Mouse (Mus musculus): Measurements from ENCODE around the gene Tph2. TPM values are rescaled to one million over a fixed set of nuclear protein-coding genes. Genes with fewer than 3 reads are reported as not detected.
"Not testable (repeated sequence)": the region's sequence is repeated elsewhere in the genome, so short reads cannot be mapped to it uniquely, and the experiment has no call there.

The Tph2 gene
- polyA plus RNA-seq, 1 experiment from 2014 or later, result 8.6 TPM

DNA sequence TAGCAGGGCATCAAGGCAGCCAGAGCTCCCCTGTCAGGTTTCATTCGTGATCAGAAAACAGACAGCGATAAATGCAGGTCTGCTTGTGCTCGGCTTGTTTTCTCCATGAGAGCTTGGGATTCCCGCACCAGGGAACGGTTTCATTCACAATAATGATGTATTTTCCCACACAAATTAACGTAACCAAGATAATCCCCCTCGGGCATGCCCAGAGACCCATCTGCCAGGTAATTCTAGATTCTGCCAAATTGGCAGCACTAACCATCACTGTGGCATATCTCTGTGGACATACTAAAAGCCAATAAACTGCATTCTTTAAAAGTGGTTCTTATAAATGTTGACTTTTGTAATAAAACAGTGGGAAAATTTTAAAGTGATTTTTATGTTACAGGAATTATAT lies 6.4 kb upstream of the Tph2 start:
- peak; percentile 67; the same call in 1 of the 2 replicates for ATAC-seq
- no peak overlapping the region for H3K9ac ChIP-seq (ENCODE audit: low read depth, low read length)
- no peak overlapping the region for H3K4me3 ChIP-seq (ENCODE audit: low read depth, low read length)
- peak overlapping the region; percentile 2; the same call in 1 of the 2 replicates for H3K4me2 ChIP-seq (ENCODE audit: low read length)
- no peaks in the 10 kb centered on the region for H3K9me3 ChIP-seq (replicated peaks; ENCODE audit: control insufficient read depth, low read length, poor library complexity, severe bottlenecking)
- peaks cover 2% of the 10 kb centered on the region; the same call in 1 of the 2 replicates for H3K4me1 ChIP-seq (ENCODE audit: control insufficient read depth, insufficient read depth, low read length)
- H3K27ac ChIP-seq (ENCODE audit: low read length), result no peak overlapping the region
- no peaks in the 10 kb centered on the region for H3K36me3 ChIP-seq (ENCODE audit: control insufficient read depth, insufficient read depth, low read length)
- no peaks in the 10 kb centered on the region for H3K27me3 ChIP-seq (ENCODE audit: control insufficient read depth, insufficient read depth, low read depth, low read length)
- WGBS, result 58% methylated on average over 7 of the region's 7 CpGs

DNA sequence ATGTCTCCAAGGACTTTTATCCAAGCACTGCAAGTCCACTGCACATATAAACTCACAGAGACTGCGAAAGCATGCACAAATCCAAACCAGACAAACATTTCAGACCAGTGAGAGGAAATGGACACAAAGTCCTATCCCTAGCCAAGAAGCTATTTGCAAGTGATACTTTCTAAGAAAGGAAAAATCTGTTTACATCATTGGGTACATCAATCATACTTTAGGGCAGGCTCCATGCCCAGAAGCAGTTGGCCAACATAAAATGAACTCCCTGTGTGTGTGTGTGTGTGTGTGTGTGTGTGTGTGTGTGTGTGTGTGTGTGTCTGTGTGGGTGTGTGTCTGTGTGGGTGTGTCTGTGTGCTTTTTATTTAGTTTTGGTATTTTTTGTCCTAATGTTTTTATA lies 2.6 kb upstream of the Tph2 start:
- Histone ChIP-seq H3K4me1 (ENCODE audit: control insufficient read depth, insufficient read depth, low read length) (peaks cover 2% of the 10 kb centered on the region; the same call in 1 of the 2 replicates), H3K27ac (ENCODE audit: low read length) (no peak overlapping the region), H3K27me3 (ENCODE audit: control insufficient read depth, insufficient read depth, low read depth, low read length) (no peaks in the 10 kb centered on the region), H3K9ac (ENCODE audit: low read depth, low read length) (no peak overlapping the region), H3K4me3 (ENCODE audit: low read depth, low read length) (no peak overlapping the region), H3K36me3 (ENCODE audit: control insufficient read depth, insufficient read depth, low read length) (no peaks in the 10 kb centered on the region), H3K9me3 (replicated peaks; ENCODE audit: control insufficient read depth, low read length, poor library complexity, severe bottlenecking) (no peaks in the 10 kb centered on the region), H3K4me2 (ENCODE audit: low read length) (no peak overlapping the region)
- ATAC-seq, result no peak
- WGBS, result 81% methylated on average over 1 of the region's 1 CpGs

DNA sequence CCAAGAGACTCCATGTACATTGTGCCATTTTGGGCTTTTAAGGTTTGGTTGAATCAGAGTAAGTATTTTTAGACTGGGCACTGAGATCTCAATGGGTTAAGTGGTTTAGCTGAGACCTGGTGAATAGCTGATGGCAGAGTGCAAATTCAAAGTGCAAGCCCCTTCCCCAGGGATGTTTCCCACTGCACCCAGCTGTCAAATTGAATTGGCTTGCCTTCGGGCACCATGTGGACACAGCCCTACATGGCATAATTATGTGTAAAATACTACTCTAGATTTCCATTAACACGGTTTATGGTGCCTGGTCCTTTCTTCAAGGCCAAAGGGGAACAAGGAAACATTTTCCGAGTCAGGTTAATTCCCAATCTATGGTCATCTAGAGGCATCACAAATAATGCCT lies 3.8 kb downstream of the Tph2 start:
- Histone ChIP-seq H3K36me3 (ENCODE audit: control insufficient read depth, insufficient read depth, low read length) (no peaks in the 10 kb centered on the region), H3K4me3 (ENCODE audit: low read depth, low read length) (no peak overlapping the region), H3K9me3 (replicated peaks; ENCODE audit: control insufficient read depth, low read length, poor library complexity, severe bottlenecking) (no peaks in the 10 kb centered on the region), H3K27me3 (ENCODE audit: control insufficient read depth, insufficient read depth, low read depth, low read length) (no peaks in the 10 kb centered on the region), H3K4me1 (ENCODE audit: control insufficient read depth, insufficient read depth, low read length) (no peaks in the 10 kb centered on the region), H3K9ac (ENCODE audit: low read depth, low read length) (no peak overlapping the region), H3K27ac (ENCODE audit: low read length) (no peak overlapping the region), H3K4me2 (ENCODE audit: low read length) (no peak overlapping the region)
- 22% methylated on average over 3 of the region's 3 CpGs for WGBS
- 0 out of 2 replicates have a peak, but pooled peaks have one; percentile 43 for ATAC-seq

- H3K27ac ChIP-seq (ENCODE audit: low read length); H3K4me2 ChIP-seq (ENCODE audit: low read length); H3K36me3 ChIP-seq (ENCODE audit: control insufficient read depth, insufficient read depth, low read length); H3K9ac ChIP-seq (ENCODE audit: low read depth, low read length); H3K27me3 ChIP-seq (ENCODE audit: control insufficient read depth, insufficient read depth, low read depth, low read length); ATAC-seq; H3K4me3 ChIP-seq (ENCODE audit: low read depth, low read length); H3K9me3 ChIP-seq (replicated peaks; ENCODE audit: control insufficient read depth, low read length, poor library complexity, severe bottlenecking); H3K4me1 ChIP-seq (ENCODE audit: control insufficient read depth, insufficient read depth, low read length): not testable (repeated sequence)
- 70% methylated on average over 6 of the region's 6 CpGs for WGBS
Observed at GRCm38 (mm10) chr10:115178019-115178418, 6.8 kb downstream of the Tph2 start.

DNA sequence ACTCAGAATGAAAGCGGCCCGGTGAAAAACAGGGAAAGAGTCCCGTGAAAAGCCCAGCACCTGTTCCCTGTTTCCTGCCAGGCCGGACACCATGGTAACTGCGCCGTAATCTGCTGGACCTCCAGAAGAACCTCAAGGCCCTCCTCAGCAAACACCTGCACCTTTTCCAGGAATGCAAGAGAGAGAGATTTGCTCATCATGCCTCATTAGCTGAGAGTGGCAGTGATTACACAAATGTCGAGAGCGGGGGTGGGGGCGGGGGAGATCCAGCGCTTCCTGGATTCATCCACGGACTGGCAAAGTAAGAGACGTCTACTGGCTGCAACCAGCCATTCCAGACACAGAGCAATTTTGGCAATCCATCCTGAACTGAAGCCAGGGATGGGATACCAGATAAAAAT lies 9.2 kb downstream of the Tph2 start:
- no peaks in the 10 kb centered on the region for H3K27me3 ChIP-seq (ENCODE audit: control insufficient read depth, insufficient read depth, low read depth, low read length)
- no peak overlapping the region for H3K9ac ChIP-seq (ENCODE audit: low read depth, low read length)
- H3K4me1 ChIP-seq (ENCODE audit: control insufficient read depth, insufficient read depth, low read length), result no peaks in the 10 kb centered on the region
- H3K27ac ChIP-seq (ENCODE audit: low read length), result no peak overlapping the region
- no peak overlapping the region for H3K4me3 ChIP-seq (ENCODE audit: low read depth, low read length)
- peak overlapping the region; percentile 5; the same call in 1 of the 2 replicates for H3K4me2 ChIP-seq (ENCODE audit: low read length)
- no peak for ATAC-seq
- H3K9me3 ChIP-seq (replicated peaks; ENCODE audit: control insufficient read depth, low read length, poor library complexity, severe bottlenecking), result no peaks in the 10 kb centered on the region
- WGBS, result 50% methylated on average over 12 of the region's 12 CpGs
- H3K36me3 ChIP-seq (ENCODE audit: control insufficient read depth, insufficient read depth, low read length), result no peaks in the 10 kb centered on the region

- no peaks in the 10 kb centered on the region for H3K36me3 ChIP-seq (ENCODE audit: control insufficient read depth, insufficient read depth, low read length)
- H3K4me1 ChIP-seq (ENCODE audit: control insufficient read depth, insufficient read depth, low read length), result no peaks in the 10 kb centered on the region
- no peak overlapping the region for H3K27ac ChIP-seq (ENCODE audit: low read length)
- no peak for ATAC-seq
- H3K9ac ChIP-seq (ENCODE audit: low read depth, low read length), result no peak overlapping the region
- no peaks in the 10 kb centered on the region for H3K9me3 ChIP-seq (replicated peaks; ENCODE audit: control insufficient read depth, low read length, poor library complexity, severe bottlenecking)
- H3K4me3 ChIP-seq (ENCODE audit: low read depth, low read length), result no peak overlapping the region
- WGBS, result 77% methylated on average over 10 of the region's 10 CpGs
- no peaks in the 10 kb centered on the region for H3K27me3 ChIP-seq (ENCODE audit: control insufficient read depth, insufficient read depth, low read depth, low read length)
- no peak overlapping the region for H3K4me2 ChIP-seq (ENCODE audit: low read length)
Observed at GRCm38 (mm10) chr10:115173336-115173735, 11.5 kb downstream of the Tph2 start.

- WGBS, result 33% methylated on average over 8 of the region's 8 CpGs
- H3K27me3 ChIP-seq (ENCODE audit: control insufficient read depth, insufficient read depth, low read depth, low read length), result no peaks in the 10 kb centered on the region
- H3K4me2 ChIP-seq (ENCODE audit: low read length), result no peak overlapping the region
- no peak overlapping the region for H3K4me3 ChIP-seq (ENCODE audit: low read depth, low read length)
- ATAC-seq, result peak; percentile 73
- no peaks in the 10 kb centered on the region for H3K9me3 ChIP-seq (replicated peaks; ENCODE audit: control insufficient read depth, low read length, poor library complexity, severe bottlenecking)
- H3K27ac ChIP-seq (ENCODE audit: low read length), result no peak overlapping the region
- H3K36me3 ChIP-seq (ENCODE audit: control insufficient read depth, insufficient read depth, low read length), result no peaks in the 10 kb centered on the region
- no peaks in the 10 kb centered on the region for H3K4me1 ChIP-seq (ENCODE audit: control insufficient read depth, insufficient read depth, low read length)
- no peak overlapping the region for H3K9ac ChIP-seq (ENCODE audit: low read depth, low read length)
Observed at GRCm38 (mm10) chr10:115171351-115171818, 13.4 kb downstream of the Tph2 start.

- no peak for ATAC-seq
- 82% methylated on average over 7 of the region's 7 CpGs for WGBS
- H3K27ac ChIP-seq (ENCODE audit: low read length), result no peak overlapping the region
- no peak overlapping the region for H3K9ac ChIP-seq (ENCODE audit: low read depth, low read length)
- no peak overlapping the region for H3K4me2 ChIP-seq (ENCODE audit: low read length)
- H3K4me1 ChIP-seq (ENCODE audit: control insufficient read depth, insufficient read depth, low read length), result no peaks in the 10 kb centered on the region
- H3K4me3 ChIP-seq (ENCODE audit: low read depth, low read length), result no peak overlapping the region
- no peaks in the 10 kb centered on the region for H3K27me3 ChIP-seq (ENCODE audit: control insufficient read depth, insufficient read depth, low read depth, low read length)
- no peaks in the 10 kb centered on the region for H3K9me3 ChIP-seq (replicated peaks; ENCODE audit: control insufficient read depth, low read length, poor library complexity, severe bottlenecking)
- no peaks in the 10 kb centered on the region for H3K36me3 ChIP-seq (ENCODE audit: control insufficient read depth, insufficient read depth, low read length)
Observed at GRCm38 (mm10) chr10:115170496-115171350, 14.1 kb downstream of the Tph2 start.

- no peak overlapping the region for H3K4me3 ChIP-seq (ENCODE audit: low read depth, low read length)
- H3K27me3 ChIP-seq (ENCODE audit: control insufficient read depth, insufficient read depth, low read depth, low read length), result no peaks in the 10 kb centered on the region
- no peaks in the 10 kb centered on the region for H3K36me3 ChIP-seq (ENCODE audit: control insufficient read depth, insufficient read depth, low read length)
- H3K4me2 ChIP-seq (ENCODE audit: low read length), result 0 out of 2 replicates have a peak overlapping the region, but pooled peaks have one; percentile 10
- peak; percentile 54; the same call in 1 of the 2 replicates for ATAC-seq
- no peak overlapping the region for H3K9ac ChIP-seq (ENCODE audit: low read depth, low read length)
- WGBS, result 23% methylated on average over 9 of the region's 9 CpGs
- H3K9me3 ChIP-seq (replicated peaks; ENCODE audit: control insufficient read depth, low read length, poor library complexity, severe bottlenecking), result no peaks in the 10 kb centered on the region
- no peak overlapping the region for H3K27ac ChIP-seq (ENCODE audit: low read length)
- H3K4me1 ChIP-seq (ENCODE audit: control insufficient read depth, insufficient read depth, low read length), result no peaks in the 10 kb centered on the region
Observed at GRCm38 (mm10) chr10:115169410-115169809, 15.4 kb downstream of the Tph2 start.

Measured in midbrain, embryonic 16.5 days (tissue).